Mouse (Mus musculus): Measurements from ENCODE around the gene Fam83c. TPM values are rescaled to one million over a fixed set of nuclear protein-coding genes. Genes with fewer than 3 reads are reported as not detected.

Fam83c gene
- polyA plus RNA-seq (2016; fragmentation: Nextera tagmentation; extraction: Ambion mirVana), result 0.29 and 0.41 TPM in 2 replicates

GRCm38 (mm10) chr2:155834732-155835131 is at the start of gene Fam83c:
Gene Fam83c, minus strand, starts transcription at chr2:155834854.
- Histone ChIP-seq H3K36me3 (replicated peaks) (no peaks in the 10 kb centered on the region), H3K4me1 (peaks cover 7% of the 10 kb centered on the region; the same call in 1 of the 2 replicates), H3K4me3 (no peak within 1 kb of the TSS), H3K27ac (replicated peaks) (no peak within 1 kb of the TSS), H3K9me3 (no peaks in the 10 kb centered on the region), H3K27me3 (replicated peaks; ENCODE audit: low read depth, poor library complexity, severe bottlenecking) (peaks cover 14% of the 10 kb centered on the region; the same call in 1 of the 2 replicates)
- DNase-seq (ENCODE audit: low spot score), result no peak
- WGBS, result 62% methylated on average over 9 of the region's 9 CpGs

DNA sequence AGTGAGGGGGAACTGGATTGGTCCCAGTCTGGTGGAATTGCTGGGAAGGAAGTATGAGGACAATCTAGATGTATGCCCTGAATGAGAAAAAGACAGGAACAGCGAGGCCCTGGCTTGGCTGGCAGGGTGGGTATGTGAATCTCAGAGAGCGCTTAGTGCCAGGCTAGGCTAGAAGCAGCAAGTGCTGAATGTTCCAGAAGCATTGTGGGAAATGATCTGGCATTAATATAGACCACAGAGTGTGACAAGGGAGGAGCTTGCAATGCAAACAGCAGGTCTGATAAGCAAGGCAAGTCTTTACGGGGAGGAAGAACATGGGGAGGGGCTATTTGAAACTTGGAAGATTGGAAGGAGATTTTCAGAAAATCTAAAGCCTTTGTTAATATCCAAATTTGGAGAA is 47.4 kb upstream of the Fam83c start:
- H3K27ac ChIP-seq (replicated peaks), result no peak overlapping the region
- H3K4me1 ChIP-seq, result no peaks in the 10 kb centered on the region
- WGBS, result 89% methylated on average over 3 of the region's 3 CpGs
- DNase-seq (ENCODE audit: low spot score), result no peak
- no peaks in the 10 kb centered on the region for H3K9me3 ChIP-seq
- H3K4me3 ChIP-seq, result no peak overlapping the region
- H3K36me3 ChIP-seq (replicated peaks), result peaks cover 70% of the 10 kb centered on the region
- no peaks in the 10 kb centered on the region for H3K27me3 ChIP-seq (replicated peaks; ENCODE audit: low read depth, poor library complexity, severe bottlenecking)

DNA sequence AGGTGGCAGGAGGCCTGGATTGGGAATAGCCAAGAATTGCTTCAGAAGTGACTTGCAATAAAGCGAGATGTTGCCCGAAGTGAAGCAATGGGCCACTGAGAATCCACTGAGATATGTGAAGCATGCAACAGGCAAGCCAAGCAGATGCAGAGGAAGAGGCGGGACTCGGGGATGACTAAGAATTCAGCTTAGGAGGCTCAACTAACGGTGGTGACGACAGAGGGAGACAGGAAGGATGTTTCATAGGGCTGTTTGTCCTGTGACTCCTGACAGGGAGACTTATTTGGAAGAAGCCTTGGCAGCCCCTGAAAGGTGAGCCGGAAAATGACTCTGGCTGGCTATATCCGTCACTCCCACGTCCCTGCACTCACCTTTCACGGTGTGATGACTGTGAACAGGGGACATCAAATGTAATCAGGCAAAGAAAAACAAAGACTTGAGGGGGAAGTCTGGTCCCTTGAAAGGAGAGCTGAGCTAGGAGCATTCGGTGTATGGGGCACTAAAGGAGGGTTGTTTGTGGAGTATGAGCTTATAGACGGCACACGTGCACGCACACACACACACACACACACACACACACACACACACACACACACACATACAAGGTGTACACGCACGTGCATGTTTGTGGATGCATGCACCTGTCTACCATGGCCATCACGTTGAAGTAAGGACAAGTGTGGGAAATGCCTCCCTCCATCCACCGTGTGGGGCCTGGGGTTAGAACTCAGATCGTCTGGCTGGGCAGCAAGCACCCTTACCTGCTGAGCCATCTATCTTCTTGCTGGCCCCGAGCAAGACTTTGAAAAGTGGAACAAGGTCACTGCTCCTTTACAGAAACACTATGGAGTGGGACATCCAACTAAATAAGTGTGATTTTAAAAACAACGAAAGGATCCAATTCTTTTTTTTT is 44.6 kb upstream of the Fam83c start:
- 86% methylated on average over 21 of the region's 21 CpGs for WGBS
- H3K9me3 ChIP-seq, result no peaks in the 10 kb centered on the region
- H3K4me3 ChIP-seq, result no peak overlapping the region
- no peak for DNase-seq (ENCODE audit: low spot score)
- H3K27me3 ChIP-seq (replicated peaks; ENCODE audit: low read depth, poor library complexity, severe bottlenecking), result no peaks in the 10 kb centered on the region
- H3K4me1 ChIP-seq, result no peaks in the 10 kb centered on the region
- H3K36me3 ChIP-seq (replicated peaks), result peaks cover 73% of the 10 kb centered on the region
- H3K27ac ChIP-seq (replicated peaks), result no peak overlapping the region

DNA sequence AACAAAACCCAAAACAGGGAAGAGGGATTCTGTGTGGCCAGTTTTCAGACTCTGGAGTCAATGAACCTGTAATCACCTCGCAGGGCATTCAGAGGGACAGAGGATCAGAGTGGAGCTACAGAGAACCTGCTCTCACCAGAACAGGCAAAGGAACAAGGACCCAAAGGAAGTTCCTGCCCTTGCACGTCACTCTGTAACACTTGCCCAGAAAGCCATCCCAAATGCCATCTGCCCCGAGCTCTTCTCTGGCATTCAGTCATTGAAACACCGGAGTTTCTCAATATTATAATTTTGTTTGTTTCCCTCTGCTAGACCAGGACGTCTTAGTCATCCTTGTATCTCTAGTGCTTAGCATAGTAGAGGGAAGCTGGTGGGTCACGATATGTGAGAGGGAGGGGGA is 39.0 kb upstream of the Fam83c start:
- 0 out of 2 replicates have a peak, but pooled peaks cover 4% of the 10 kb centered on the region for H3K4me1 ChIP-seq
- H3K27me3 ChIP-seq (replicated peaks; ENCODE audit: low read depth, poor library complexity, severe bottlenecking), result no peaks in the 10 kb centered on the region
- H3K4me3 ChIP-seq, result no peak overlapping the region
- H3K9me3 ChIP-seq, result no peaks in the 10 kb centered on the region
- peaks cover 58% of the 10 kb centered on the region for H3K36me3 ChIP-seq (replicated peaks)
- WGBS, result 89% methylated on average over 6 of the region's 6 CpGs
- no peak for DNase-seq (ENCODE audit: low spot score)
- no peak overlapping the region for H3K27ac ChIP-seq (replicated peaks)

DNA sequence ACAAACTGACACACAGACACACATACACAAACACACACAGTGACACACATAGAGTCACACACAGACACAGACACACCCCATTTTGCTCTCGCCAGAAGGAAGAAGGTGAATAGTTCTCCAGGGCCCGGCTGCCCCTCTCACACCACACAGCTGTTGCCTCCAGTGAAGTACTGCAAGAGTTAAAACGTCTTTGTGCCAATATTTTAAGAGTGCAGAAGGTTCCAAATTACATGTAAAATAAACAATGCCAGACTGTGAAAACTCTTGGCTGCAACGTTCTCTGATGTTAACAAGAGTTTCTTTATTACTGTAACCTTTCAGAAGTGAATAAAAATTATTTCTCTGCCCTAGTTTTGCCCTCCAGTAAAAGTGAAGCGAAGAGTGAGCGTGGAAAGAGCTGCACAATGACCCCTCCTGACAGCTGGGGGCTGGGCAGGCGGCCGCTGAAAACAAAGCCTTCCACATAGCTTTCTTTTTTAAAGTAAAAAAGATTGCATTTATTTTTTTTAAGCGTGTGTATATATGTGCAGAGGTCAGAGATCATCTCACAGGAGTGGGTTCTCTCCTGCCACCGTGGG is 38.4 kb upstream of the Fam83c start:
- no peaks in the 10 kb centered on the region for H3K9me3 ChIP-seq
- no peak overlapping the region for H3K4me3 ChIP-seq
- H3K4me1 ChIP-seq, result 0 out of 2 replicates have a peak, but pooled peaks cover 4% of the 10 kb centered on the region
- no peak for DNase-seq (ENCODE audit: low spot score)
- H3K36me3 ChIP-seq (replicated peaks), result peaks cover 62% of the 10 kb centered on the region
- H3K27me3 ChIP-seq (replicated peaks; ENCODE audit: low read depth, poor library complexity, severe bottlenecking), result no peaks in the 10 kb centered on the region
- 72% methylated on average over 10 of the region's 10 CpGs for WGBS
- H3K27ac ChIP-seq (replicated peaks), result no peak overlapping the region

- Histone ChIP-seq H3K27ac (replicated peaks) (no peak overlapping the region), H3K27me3 (replicated peaks; ENCODE audit: low read depth, poor library complexity, severe bottlenecking) (no peaks in the 10 kb centered on the region), H3K4me3 (no peak overlapping the region), H3K36me3 (replicated peaks) (peaks cover 65% of the 10 kb centered on the region), H3K9me3 (no peaks in the 10 kb centered on the region), H3K4me1 (0 out of 2 replicates have a peak, but pooled peaks cover 4% of the 10 kb centered on the region)
- WGBS, result 80% methylated on average over 8 of the region's 8 CpGs
- DNase-seq (ENCODE audit: low spot score), result no peak
These were observed 37.8 kb upstream of the Fam83c start for GRCm38 (mm10) chr2:155872486-155872885.

DNA sequence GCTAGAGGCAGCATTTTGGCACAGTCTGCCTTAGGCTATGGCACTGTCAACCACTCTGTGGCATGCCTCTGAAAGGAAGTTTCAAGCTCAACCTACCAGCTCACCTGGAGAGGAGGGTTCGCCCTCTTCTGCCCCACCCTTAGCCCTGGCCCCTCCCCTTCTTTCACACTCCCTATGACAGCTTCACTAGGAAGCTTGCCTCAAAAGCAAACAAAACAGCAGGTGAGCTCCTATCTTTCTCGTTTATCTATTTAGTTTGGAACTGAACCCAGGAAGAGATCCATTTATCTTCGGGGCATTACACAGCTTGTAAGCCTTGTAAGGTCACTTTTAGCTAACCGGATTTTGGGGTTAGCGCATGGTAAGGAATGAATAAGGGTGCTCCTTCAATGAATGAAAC is 35.1 kb upstream of the Fam83c start:
- Histone ChIP-seq H3K36me3 (replicated peaks) (peaks cover 46% of the 10 kb centered on the region), H3K27me3 (replicated peaks; ENCODE audit: low read depth, poor library complexity, severe bottlenecking) (no peaks in the 10 kb centered on the region), H3K27ac (replicated peaks) (no peak overlapping the region), H3K4me3 (no peak overlapping the region), H3K4me1 (0 out of 2 replicates have a peak, but pooled peaks cover 4% of the 10 kb centered on the region), H3K9me3 (no peaks in the 10 kb centered on the region)
- no peak for DNase-seq (ENCODE audit: low spot score)
- WGBS, result 80% methylated on average over 5 of the region's 5 CpGs

GRCm38 (mm10) chr2:155868320-155868719 is 33.7 kb upstream of the Fam83c start:
- Histone ChIP-seq H3K27me3 (replicated peaks; ENCODE audit: low read depth, poor library complexity, severe bottlenecking) (no peaks in the 10 kb centered on the region), H3K9me3 (no peaks in the 10 kb centered on the region), H3K4me3 (no peak overlapping the region), H3K36me3 (replicated peaks) (peaks cover 37% of the 10 kb centered on the region), H3K27ac (replicated peaks) (no peak overlapping the region), H3K4me1 (peaks cover 8% of the 10 kb centered on the region)
- WGBS, result 95% methylated on average over 8 of the region's 8 CpGs
- no peak for DNase-seq (ENCODE audit: low spot score)

GRCm38 (mm10) chr2:155863301-155863867 is 28.7 kb upstream of the Fam83c start:
- peaks cover 9% of the 10 kb centered on the region for H3K4me1 ChIP-seq
- no peaks in the 10 kb centered on the region for H3K27me3 ChIP-seq (replicated peaks; ENCODE audit: low read depth, poor library complexity, severe bottlenecking)
- H3K27ac ChIP-seq (replicated peaks), result no peak overlapping the region
- no peaks in the 10 kb centered on the region for H3K9me3 ChIP-seq
- WGBS, result 71% methylated on average over 11 of the region's 11 CpGs
- H3K4me3 ChIP-seq, result no peak overlapping the region
- H3K36me3 ChIP-seq (replicated peaks), result peaks cover 37% of the 10 kb centered on the region
- no peak for DNase-seq (ENCODE audit: low spot score)

- DNase-seq (ENCODE audit: low spot score), result no peak
These were observed 28.1 kb upstream of the Fam83c start for GRCm38 (mm10) chr2:155862573-155863300.

DNA sequence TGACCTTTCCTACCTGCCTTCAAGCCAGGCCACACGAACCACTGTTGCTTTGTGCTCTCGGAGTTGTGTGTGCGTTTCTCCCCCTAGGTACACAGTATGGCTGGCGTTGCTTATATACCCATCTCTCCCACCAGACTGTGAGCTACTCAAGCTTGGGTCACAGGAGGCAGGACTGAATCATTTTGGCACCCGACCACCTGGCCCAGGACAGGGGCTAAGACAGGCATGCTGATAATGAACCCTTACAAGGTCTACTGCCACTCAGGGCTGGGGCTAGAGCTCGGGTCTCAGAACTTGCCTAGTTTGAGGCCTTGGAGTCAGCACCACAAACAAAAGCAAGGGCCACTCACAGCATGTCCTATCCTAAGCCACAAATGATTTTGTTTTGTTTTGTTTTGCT is 26.9 kb upstream of the Fam83c start:
- Histone ChIP-seq H3K4me1 (peaks cover 9% of the 10 kb centered on the region), H3K9me3 (no peaks in the 10 kb centered on the region), H3K27me3 (replicated peaks; ENCODE audit: low read depth, poor library complexity, severe bottlenecking) (no peaks in the 10 kb centered on the region), H3K36me3 (replicated peaks) (peaks cover 37% of the 10 kb centered on the region), H3K4me3 (no peak overlapping the region), H3K27ac (replicated peaks) (no peak overlapping the region)
- no peak for DNase-seq (ENCODE audit: low spot score)
- WGBS, result 91% methylated on average over 6 of the region's 6 CpGs

More at GRCm38 (mm10) chr2:155862573-155863300, 28.1 kb upstream of the Fam83c start:
- H3K9me3 ChIP-seq, result no peaks in the 10 kb centered on the region
- WGBS, result 84% methylated on average over 13 of the region's 13 CpGs
- H3K4me1 ChIP-seq, result peaks cover 9% of the 10 kb centered on the region
- no peaks in the 10 kb centered on the region for H3K27me3 ChIP-seq (replicated peaks; ENCODE audit: low read depth, poor library complexity, severe bottlenecking)
- no peak overlapping the region for H3K4me3 ChIP-seq
- H3K27ac ChIP-seq (replicated peaks), result no peak overlapping the region
- peaks cover 36% of the 10 kb centered on the region for H3K36me3 ChIP-seq (replicated peaks)

DNA sequence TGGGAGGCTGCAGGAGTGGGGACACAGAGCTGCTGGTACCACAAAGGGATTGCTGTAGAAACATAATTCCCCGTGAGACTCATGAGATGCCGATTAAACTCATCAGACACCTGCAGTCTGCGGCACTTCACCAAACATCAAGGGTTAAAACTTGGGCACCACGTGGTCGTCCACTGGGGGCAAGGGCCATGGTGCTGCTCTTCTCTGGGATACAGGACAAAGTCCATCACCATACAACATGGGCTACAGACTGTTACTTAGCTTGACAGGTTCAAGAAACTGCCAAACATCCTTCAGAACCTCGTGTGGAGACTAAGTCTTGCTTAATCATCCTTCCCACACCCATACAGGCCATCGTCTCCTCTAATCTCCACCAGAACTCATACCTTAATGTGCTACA is 25.4 kb upstream of the Fam83c start:
- H3K27ac ChIP-seq (replicated peaks), result no peak overlapping the region
- H3K4me1 ChIP-seq, result peaks cover 9% of the 10 kb centered on the region
- WGBS, result 85% methylated on average over 7 of the region's 7 CpGs
- H3K27me3 ChIP-seq (replicated peaks; ENCODE audit: low read depth, poor library complexity, severe bottlenecking), result no peaks in the 10 kb centered on the region
- H3K9me3 ChIP-seq, result no peaks in the 10 kb centered on the region
- DNase-seq (ENCODE audit: low spot score), result no peak
- no peak overlapping the region for H3K4me3 ChIP-seq
- H3K36me3 ChIP-seq (replicated peaks), result peaks cover 50% of the 10 kb centered on the region
